Mouse (Mus musculus): ENCODE data around the gene Gpr88. TPM values are rescaled to one million over a fixed set of nuclear protein-coding genes. Genes with fewer than 3 reads are reported as not detected.

The Gpr88 gene
- not detected for polyA plus RNA-seq (2017; shearing (Covaris generic))

GRCm38 (mm10) chr3:116253077-116253531 lies at the start of gene Gpr88:
Gpr88 (minus strand) TSS chr3:116253503.

Other genes starting within 250 kb of the Gpr88 start
- 59.2 TPM for gene Slc30a7, start 246.1 kb downstream of the Gpr88 start, polyA plus RNA-seq (2017; shearing (Covaris generic))
- gene Extl2, start 246.0 kb downstream of the Gpr88 start, polyA plus RNA-seq (2017; shearing (Covaris generic)), result 3.8 TPM
- 0.94 TPM for gene Vcam1, start 123.8 kb downstream of the Gpr88 start, polyA plus RNA-seq (2017; shearing (Covaris generic))
- gene Cdc14a, start 170.5 kb upstream of the Gpr88 start, polyA plus RNA-seq (2017; shearing (Covaris generic)), result 15.6 TPM